Mouse (Mus musculus): ENCODE results near the gene Sp6.

Gene Sp6

GRCm38 (mm10) chr11:97063274-97063920 lies 50.2 kb downstream of the Sp6 start:
- no peak for DNase-seq (ENCODE audit: low spot score in 2 of 2)

DNA sequence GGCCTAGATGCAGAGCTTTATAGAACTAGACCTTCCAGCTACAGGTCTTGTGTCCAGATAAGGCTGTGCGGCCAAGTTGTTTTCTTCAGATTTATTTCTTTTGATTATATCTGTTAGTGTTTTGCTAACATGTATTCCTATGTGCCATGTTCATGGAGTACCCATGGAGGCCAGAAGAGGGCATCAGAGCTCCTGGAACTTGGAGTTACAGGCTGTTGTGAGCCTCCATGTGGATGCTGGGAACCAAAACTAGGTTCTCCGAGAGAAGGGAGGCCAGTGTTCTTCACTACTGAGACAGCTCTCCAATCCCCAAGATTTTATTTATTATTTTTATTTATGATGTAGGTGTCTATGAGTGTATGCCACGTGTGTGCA lies 50.7 kb downstream of the Sp6 start:
- DNase-seq (ENCODE audit: low spot score in 2 of 2) = no peak

DNA sequence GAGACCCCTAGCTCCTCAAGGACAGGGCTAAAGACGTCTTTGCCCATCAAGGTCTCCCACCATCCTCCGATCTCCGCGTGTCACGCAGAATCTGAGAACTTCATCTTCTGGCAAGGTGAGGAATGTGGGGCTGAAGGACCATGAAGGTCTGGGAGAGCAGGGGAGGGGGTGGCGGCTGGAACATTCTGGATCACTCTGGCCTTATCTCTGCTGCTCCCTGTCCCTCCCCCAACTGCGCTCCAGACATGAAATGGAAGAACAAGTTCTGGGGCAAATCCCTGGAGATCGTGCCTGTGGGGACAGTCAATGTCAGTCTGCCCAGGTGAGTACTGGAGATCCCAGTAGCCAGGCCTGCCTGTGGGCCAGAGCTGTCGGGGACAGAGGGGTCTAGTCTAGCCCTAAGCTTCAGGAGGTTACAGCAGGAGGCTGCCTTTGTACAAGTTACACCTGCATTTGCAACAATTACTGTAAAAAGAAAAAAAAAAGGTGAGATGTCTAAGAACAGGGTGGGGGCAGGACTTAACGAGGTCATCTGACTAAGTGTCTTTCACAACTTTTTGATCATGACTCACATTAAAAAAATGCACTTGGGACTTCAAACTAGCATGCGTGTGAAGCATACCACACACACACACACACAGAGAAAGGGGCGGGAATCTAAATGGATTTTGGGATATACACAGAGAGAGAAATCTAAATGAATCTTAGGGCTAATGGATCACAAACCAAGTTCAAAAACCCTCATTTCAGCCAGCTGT lies 52.5 kb downstream of the Sp6 start:
- DNase-seq (ENCODE audit: low spot score in 2 of 2) = no peak

DNA sequence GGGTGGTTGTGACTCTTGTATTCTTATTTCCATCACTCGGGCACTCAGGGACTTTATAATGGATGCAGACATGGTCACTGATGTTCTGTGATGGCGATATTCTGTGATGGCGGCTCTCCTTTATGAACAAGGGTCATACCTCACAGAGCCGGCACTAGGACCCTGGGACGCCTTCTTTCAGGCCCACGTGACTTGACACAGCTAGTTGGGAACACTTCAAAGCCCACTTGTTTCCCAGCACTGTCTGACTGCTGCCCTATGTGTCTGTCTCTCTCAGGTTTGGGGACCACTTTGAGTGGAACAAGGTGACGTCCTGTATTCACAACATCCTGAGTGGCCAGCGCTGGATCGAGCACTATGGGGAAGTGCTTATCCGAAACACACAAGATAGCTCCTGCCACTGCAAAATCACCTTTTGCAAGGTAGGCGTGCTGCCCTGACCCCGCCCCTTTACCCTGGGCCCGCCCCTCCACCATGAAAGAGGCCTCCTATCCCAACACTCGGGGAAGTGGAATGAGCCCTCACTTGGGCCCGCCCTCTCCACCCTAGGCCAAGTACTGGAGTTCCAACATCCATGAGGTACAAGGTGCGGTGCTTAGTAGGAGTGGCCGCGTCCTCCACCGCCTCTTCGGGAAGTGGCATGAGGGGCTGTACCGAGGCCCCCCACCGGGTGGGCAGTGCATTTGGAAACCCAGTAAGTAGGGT lies 53.6 kb downstream of the Sp6 start:
- DNase-seq (ENCODE audit: low spot score in 2 of 2) = no peak

- DNase-seq (ENCODE audit: low spot score in 2 of 2) = no peak
These were observed 56.1 kb downstream of the Sp6 start for GRCm38 (mm10) chr11:97069333-97069732.

- no peak for DNase-seq (ENCODE audit: low spot score in 2 of 2)
These were observed 56.6 kb downstream of the Sp6 start for GRCm38 (mm10) chr11:97069770-97070169.

DNA sequence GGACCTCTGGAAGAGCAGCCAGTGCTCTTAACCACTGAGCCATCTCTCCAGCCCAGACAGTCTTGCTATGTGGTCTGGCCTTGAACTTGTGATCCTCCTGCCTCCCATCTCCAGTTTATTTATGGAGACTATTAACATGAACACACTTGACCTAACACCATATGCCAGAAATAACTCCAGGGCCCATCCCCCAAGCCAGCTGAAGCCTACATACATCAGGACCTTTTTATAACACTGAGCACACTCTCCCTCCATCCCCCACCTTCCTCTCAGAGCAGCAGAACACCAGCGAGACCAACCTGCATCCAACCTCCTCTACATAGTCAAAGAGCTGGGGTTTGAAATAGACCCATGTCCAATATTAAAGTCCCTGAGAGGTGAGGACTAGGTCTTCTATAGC lies 57.9 kb downstream of the Sp6 start:
- DNase-seq (ENCODE audit: low spot score in 2 of 2) = no peak

DNA sequence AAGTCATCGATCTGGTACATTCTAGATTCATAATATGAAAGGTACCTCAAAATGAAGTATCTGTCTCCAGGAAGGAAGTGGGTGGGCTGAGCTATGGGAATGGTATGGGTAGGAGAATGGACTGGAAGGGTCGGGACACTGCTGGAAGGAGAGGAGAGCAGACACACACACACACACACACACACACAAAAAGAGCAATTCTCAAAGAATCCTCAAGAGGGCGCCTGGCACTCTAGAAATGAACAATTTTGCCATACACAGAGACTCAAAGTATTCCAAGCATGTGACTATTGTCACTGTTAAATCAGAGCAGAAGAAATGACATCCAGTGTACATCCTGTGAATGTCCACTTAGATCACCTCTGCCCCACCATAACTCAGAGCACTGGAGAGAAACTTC lies 59.3 kb downstream of the Sp6 start:
- no peak for DNase-seq (ENCODE audit: low spot score in 2 of 2)

GRCm38 (mm10) chr11:97074235-97074634 lies 61.0 kb downstream of the Sp6 start:
- no peak for DNase-seq (ENCODE audit: low spot score in 2 of 2)

Measured in urinary bladder, postnatal 36 days (tissue).